Mouse (Mus musculus): ENCODE results near the gene Xylb.

The Xylb gene

DNA sequence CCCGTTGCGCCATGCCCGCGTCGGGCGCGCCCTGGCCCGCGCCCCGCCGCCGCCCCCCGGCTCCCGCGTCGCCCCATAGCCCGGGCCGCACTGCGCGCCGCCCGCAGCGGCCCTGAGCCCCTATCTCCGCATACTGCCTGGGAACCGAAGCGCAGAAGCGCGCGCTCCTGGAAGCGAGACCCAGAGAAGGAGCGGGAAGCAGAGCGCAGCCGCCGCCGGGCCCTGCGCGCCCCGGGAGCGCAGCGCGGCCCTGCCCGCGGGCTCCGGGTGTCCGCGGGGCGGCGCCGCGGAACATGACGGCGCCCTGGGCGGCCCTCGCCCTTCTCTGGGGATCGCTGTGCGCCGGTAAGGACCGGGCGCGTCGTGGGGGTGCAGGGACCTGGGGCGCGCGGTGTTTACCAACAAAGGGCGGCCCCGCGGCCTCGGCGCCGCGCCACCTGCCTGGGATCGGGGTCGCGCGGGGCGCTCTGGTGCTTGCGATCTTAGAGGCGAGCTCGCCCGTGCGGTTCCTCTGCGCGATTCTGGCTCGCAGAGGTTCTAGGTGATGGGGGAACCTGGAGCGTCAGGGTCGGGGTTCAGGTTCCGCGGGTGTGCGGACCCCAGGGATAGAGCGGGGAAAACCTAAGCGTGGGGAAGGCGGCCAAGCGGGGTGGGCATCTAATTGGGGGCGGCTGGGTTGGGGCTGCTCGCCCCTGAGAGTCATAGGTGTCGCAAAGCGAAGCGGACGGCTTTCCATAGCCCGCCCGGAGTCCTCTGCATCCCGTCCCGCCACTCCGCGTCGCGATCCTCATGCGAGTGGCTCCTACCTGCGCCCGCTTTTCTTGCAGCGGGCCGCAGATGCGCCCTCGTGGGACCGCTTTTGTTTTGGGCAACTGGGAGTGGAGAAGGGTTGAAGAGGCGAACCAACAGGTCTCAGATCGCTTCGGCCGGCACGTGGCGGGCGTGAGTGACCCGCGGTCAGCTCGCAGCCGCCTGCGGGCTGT lies 45.4 kb downstream of the Xylb start:
- DNase-seq = peak; percentile 67

DNA sequence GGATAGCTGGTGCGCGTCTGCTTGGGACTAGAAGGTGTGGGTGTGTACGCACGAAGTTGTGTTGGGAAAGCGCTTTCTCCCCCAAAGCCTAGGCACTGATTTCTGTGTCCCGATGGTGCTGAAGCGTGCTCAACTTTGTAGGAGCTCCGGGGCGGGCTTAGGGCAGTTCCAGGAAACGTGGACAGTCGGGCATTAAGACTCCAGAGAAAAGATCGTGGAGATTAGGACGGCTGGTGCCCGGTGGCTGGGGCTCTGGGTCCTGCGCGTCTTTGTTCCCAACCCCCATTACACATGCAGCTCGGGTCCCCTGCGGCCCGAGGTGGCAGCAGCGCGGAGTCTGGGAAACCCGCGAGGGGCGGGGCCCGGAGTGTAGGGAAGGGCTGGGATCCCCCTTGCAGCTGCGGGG lies 46.1 kb downstream of the Xylb start:
- peak; percentile 42 for DNase-seq

DNA sequence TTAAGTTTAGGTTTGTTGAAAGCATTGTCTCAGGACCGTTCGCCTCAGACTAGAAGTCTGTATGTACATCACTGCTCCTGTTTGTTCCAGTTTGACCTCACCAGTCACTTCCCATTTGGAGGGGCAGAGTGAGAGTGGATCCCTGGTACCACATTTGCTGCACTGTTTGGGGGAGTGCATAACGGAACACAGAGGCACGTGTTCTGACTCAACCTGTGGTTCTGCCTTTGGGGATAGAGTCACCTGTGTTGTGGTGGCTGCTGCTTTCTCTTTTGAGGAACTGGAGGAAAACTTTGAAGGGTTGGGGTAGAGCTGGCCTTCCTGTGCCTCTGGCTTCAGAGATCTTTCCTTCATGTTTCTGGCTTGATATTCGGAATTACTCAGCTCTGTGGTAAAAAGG lies 46.9 kb downstream of the Xylb start:
- DNase-seq = no peak

DNA sequence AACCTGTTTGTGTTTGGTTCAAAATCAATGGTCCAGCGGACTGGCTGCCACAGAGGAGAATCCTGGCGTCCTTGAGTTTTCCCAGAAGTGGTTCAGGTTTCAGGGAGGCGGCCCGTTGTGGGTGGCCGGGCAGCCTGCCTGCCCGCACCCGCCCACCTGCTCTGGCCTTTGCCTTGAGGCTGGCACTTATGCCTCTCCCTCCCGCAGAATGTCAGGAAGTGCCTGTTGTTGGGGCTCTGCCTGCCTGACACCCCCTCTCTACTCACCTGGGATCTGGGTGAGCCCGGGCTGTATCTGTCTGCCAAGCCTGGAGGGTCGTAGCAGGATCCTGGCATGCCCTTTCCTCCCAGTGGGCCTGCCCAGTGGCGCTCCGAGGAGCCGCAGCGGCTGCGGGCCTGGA lies 50.7 kb downstream of the Xylb start:
- no peak for DNase-seq

DNA sequence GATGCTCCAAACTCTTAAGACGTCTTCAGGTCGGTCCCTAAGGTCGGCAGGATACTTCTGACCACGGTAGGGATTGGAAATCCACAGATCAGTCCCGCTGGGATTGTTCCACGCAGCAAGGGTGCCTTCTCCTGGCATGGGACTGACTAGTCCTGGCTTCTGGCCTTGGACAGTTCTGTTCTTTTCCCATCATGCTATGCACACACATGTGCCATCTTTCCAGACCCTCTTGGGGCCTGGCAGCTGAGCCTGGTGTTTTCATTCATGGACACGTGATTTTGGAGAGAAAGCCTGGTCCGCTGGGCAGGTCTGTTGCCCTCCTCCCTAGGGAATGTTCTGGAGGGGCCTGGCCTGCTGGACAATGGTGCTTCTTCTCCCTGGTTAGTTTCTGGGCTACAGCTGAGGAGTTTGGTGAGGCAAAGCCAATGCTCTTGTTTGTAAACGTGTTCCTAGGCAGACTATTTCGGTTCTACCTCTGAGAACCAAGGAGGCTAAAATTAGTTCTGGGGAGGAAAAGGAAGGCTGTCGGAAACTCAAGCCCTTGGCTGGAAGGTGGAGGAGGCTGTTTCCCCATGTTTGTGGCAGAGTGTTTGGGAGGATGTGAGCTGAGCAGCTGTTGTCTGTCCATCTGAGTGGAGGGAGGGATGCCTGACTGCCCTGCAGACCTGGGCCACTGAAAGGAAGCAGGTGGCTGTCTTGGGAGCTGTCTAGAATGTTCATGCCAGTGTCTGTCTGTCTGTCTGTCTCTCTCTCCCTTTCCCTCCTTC lies 51.9 kb downstream of the Xylb start:
- no peak for DNase-seq

DNA sequence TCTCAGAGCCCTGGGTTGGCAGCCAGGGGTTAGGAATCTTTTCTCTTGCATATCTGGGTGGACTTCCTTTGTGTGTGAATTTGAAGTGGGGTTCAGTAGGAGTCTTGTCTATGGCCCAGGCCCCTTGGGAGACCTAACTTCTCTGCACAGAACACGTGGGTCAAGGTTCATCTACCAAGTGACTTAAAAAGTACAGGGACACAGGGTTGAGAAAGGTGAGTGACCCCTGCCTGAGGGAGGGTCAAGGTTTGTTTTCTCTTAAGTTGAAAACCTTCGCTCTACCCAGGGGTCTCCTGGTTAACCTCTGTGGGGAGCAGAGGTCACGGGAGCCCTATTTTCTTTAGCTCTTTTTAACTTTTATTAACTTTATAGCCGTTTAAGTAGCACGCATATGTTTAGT lies 52.7 kb downstream of the Xylb start:
- DNase-seq = no peak

DNA sequence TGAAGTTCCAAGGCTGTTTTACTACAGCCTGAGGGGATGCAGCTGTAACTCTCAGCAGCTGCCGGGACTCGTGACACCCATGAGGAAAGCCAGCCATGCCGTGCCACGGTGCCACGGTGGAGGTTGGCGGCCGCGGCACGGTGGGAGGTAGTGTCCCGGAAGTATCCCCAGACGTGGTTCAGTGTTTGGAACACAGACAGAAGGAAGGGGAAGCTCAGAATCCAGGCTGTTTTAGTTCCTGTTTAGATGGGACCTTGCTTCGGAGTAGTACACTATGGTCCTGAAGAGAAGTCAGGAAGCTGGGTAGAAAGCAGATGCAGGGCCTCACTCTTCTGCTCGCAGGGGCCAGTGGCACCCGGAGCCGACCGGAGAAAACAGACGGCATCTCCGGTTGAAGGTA lies 60.8 kb downstream of the Xylb start:
- DNase-seq = no peak

DNA sequence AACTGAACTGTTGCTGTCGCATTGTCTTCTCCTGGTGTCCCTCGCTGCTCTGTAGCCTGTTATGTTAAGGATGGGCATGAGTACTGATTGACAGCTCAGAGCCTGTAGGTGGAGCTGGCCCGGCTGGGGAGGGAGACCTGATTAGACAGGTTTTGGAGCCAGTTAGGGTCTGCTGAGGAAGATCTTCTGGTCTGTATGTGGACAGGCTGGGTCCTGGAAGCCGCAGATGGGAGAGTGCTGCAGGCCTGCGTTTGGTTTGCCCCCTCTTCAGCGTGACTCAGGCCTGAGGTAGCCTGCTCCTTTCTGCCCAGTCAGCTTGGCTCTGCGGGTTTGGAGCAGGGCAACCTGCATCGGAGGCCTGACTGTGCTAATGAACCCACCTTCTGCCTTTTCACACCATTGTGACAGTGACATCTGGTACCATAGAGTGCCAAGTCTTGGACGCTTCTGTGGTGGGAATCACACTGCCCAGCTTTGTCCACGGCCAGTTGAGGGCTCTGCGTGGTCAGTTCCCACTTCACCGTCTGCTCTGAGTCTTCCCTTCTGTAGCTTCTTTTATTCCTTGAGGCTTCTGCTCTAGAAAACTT lies 62.8 kb downstream of the Xylb start:
- DNase-seq = no peak

DNA sequence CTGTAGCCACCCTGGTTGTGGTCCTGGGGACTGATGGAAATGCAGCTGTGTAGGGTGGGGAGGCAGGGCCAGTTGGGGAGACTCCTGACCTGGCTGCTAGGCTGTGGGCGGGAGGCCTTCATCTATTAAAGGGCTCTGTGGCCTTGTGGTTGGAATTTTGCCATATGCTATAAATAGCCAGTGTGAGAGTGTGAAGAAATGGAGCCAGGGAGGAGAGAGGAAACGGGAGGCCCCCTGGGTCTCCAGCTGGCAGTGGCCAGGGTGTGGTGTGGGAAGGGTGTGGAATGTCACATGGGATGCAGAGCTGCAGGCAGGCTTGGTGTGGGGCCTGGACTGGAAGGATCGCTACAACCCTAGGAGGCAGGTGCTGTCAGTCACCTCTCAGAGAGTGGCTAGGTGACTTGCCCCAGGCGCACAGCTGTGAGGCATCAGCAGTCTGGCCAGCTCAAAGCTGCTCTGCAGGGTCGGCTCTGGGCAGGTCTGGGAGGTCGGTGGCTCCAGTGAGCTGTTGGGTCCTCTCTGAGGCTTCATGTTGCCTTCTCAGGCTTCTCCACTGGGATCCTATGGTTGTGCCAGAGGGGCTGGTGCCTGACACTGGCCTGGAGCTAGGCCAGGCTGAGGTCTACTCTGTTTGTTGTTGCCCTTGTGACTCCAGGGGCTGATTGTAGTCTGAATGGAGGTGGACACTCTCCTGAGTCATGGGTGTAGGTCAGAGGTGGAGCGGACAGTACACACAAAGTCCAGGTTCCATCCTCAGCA lies 68.2 kb downstream of the Xylb start:
- DNase-seq = no peak

DNA sequence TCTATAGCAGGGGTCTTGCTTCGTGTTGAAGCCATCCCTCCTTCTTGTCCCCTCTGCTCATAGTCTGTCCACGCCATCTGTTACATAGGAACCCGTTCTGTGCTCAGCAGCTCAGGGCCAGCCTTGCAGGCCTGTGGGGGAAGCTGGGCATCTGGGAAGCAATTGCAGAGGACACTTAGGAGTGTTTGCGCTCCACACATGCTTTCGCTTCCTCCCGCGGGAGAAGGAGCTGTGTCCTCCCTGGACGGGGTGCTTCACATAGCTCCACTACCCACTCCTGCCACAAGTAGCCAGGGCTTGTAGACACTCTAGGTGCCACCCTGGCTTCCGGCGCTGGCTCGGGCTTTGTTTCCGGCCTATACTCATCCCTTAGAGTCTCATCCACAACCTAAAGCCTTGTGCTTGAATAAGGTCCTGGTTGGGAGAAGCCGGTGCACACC lies 68.8 kb downstream of the Xylb start:
- DNase-seq = no peak

DNA sequence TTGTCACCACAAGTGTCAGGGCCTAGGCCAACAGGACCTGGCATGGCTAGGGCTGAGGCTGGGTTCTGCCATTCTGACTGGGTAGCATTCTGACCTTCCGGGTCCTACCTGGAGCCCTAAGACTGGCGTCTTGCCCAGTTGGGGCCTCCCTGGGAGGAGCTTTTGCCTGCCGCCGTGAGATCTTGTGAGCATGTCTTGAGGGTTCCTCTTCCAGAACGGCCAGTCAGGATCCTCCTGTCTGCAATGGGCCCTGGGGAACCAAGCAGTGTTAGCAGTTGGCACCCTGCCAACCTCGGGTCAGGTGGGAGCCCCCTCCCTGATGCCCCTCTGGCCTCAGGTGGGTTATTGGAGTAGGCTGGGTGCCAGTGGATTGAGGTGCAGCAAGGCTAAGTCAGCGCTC lies 69.3 kb downstream of the Xylb start:
- no peak for DNase-seq

DNA sequence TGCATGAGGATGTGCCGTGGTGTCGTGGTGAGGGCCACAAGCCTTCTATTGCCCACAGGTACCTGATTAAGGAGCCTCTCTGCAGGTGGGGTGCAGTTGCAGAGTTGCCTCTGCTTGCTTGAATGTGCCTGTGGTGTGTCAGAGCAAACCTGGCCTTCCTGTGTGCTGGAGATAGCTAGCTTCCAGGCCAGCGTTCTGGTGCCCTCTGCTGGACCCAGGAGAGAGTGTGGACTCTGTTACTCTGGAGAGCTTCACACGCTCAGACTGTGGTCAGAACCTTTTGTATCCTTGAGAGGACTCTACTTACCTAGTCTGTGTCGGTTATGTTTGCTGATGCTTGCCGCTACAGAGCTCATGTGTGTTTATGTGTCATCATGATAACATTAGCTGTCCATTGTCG lies 73.1 kb downstream of the Xylb start:
- DNase-seq = peak; percentile 65

DNA sequence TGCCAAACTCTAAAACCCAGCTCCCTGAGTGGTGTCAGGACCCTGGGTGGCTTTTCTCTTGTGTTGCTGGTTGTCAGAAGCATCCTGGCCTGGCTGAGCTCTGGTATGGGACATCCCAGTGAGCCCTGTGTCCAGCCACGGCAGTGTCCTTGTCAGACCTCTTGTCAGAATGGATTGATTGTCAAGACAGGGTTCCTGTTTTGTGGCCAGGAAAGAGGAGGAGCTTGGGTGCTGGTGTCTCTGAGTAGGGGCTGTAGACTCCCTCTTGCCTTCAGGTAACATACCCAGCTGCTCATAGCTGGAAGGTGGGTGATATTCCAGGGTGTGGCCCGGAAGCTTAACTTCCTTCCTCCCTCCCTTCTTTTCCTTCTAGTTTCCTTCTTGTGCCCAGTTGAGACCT lies 78.7 kb downstream of the Xylb start:
- DNase-seq = no peak

DNA sequence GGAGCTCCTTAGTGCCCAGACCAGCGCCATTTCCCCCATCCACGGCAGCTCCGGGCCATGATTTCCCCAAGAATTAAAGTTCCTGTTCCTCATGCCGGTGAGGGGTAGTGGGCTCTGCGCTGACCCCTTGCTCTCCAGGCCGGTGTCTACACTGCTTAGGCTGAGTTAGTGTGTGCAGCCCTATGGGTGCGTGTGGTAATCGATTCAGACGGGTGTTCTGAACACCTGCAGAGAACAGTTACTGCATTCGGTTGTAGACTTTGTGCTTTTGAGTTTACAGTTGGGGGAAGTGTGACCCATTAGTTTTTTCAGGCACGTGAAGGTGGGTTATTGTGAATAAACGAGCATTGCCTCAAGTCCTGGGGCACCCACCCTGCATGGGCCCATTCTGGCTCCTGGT lies 80.9 kb downstream of the Xylb start:
- no peak for DNase-seq

DNA sequence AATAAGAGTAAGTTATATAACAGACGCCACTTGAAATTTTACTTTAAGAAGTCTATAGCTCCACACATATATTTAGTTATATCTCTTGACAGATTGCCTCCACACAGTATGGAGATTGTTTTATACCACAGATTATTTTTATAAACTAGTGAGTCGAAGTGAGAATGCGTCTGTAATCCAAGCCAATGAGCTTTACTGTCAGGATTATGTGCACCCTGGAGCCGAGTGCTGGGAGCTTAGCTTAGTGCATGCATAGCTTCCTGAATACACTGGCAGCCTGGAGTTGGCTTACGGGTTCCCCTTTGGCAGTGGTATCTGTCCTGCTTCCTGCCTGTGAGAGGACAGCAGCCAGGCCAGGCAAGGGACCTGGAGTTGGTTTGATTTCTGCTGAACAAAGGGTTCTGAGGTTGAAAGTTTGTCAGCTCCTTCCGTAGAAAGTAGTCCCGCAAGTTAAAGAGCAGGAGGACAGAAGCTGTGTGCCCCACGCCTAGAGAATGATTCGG lies 81.4 kb downstream of the Xylb start:
- no peak for DNase-seq
